Mouse (Mus musculus): ENCODE measurements around the gene Mei4. TPM values are rescaled to one million over a fixed set of nuclear protein-coding genes. Genes with fewer than 3 reads are reported as not detected.

The Mei4 gene
- 0.72 and 1.0 TPM in 2 replicates for polyA plus RNA-seq (2015; fragmentation: Nextera tagmentation; extraction: Ambion mirVana)

- peak; percentile 99 for ATAC-seq
- no peaks in the 10 kb centered on the region for H3K9me3 ChIP-seq (replicated peaks)
- no peak within 1 kb of the TSS for H3K27ac ChIP-seq
- H3K4me1 ChIP-seq: no peaks in the 10 kb centered on the region
- WGBS: 3% methylated on average over 32 of the region's 32 CpGs
- peak within 1 kb of the TSS; percentile 77 for H3K4me2 ChIP-seq
- peaks cover 4% of the 10 kb centered on the region; the same call in 1 of the 2 replicates for H3K27me3 ChIP-seq
- H3K4me3 ChIP-seq: peak within 1 kb of the TSS; percentile 56
- H3K9ac ChIP-seq: peak within 1 kb of the TSS; percentile 67
- no peaks in the 10 kb centered on the region for H3K36me3 ChIP-seq (ENCODE audit: poor library complexity, severe bottlenecking)
Measured at GRCm38 (mm10) chr9:81863181-81863887, at the start of gene Mei4. Gene Mei4, plus strand, starts transcription at chr9:81863670.

GRCm38 (mm10) chr9:81819715-81820373 lies 43.6 kb upstream of the Mei4 start:
- no peaks in the 10 kb centered on the region for H3K36me3 ChIP-seq (ENCODE audit: poor library complexity, severe bottlenecking)
- whole genome bisulfite sequencing: 91% methylated on average over 1 of the region's 1 CpGs

GRCm38 (mm10) chr9:81827560-81827959 lies 35.9 kb upstream of the Mei4 start:
- no peak overlapping the region for H3K9ac ChIP-seq
- H3K4me2 ChIP-seq: no peak overlapping the region
- H3K9me3 ChIP-seq (replicated peaks): no peaks in the 10 kb centered on the region
- no peak overlapping the region for H3K27ac ChIP-seq
- 87% methylated on average over 2 of the region's 2 CpGs for WGBS
- H3K36me3 ChIP-seq (ENCODE audit: poor library complexity, severe bottlenecking): no peaks in the 10 kb centered on the region
- no peaks in the 10 kb centered on the region for H3K27me3 ChIP-seq
- ATAC-seq: no peak
- no peaks in the 10 kb centered on the region for H3K4me1 ChIP-seq
- H3K4me3 ChIP-seq: no peak overlapping the region

More at GRCm38 (mm10) chr9:81819715-81820373, 43.6 kb upstream of the Mei4 start:
- Histone ChIP-seq H3K9ac (no peak overlapping the region), H3K27ac (no peak overlapping the region), H3K27me3 (no peaks in the 10 kb centered on the region), H3K4me2 (no peak overlapping the region), H3K4me3 (no peak overlapping the region), H3K4me1 (no peaks in the 10 kb centered on the region), H3K9me3 (replicated peaks) (no peaks in the 10 kb centered on the region)
- ATAC-seq: no peak

- Histone ChIP-seq H3K27me3 (no peaks in the 10 kb centered on the region), H3K27ac (no peak overlapping the region), H3K4me2 (no peak overlapping the region), H3K36me3 (ENCODE audit: poor library complexity, severe bottlenecking) (no peaks in the 10 kb centered on the region), H3K9me3 (replicated peaks) (no peaks in the 10 kb centered on the region), H3K9ac (no peak overlapping the region), H3K4me1 (no peaks in the 10 kb centered on the region), H3K4me3 (no peak overlapping the region)
- no peak for ATAC-seq
Measured at GRCm38 (mm10) chr9:81834056-81834455, 29.4 kb upstream of the Mei4 start.

GRCm38 (mm10) chr9:81858861-81859260 lies 4.6 kb upstream of the Mei4 start:
- WGBS: 27% methylated on average over 1 of the region's 1 CpGs
- ATAC-seq: no peak
- H3K4me1 ChIP-seq: 0 out of 2 replicates have a peak, but pooled peaks cover under 1% of the 10 kb centered on the region
- no peaks in the 10 kb centered on the region for H3K36me3 ChIP-seq (ENCODE audit: poor library complexity, severe bottlenecking)
- no peak overlapping the region for H3K27ac ChIP-seq
- H3K27me3 ChIP-seq: peaks cover 4% of the 10 kb centered on the region; the same call in 1 of the 2 replicates
- no peak overlapping the region for H3K9ac ChIP-seq
- H3K4me3 ChIP-seq: no peak overlapping the region
- H3K9me3 ChIP-seq (replicated peaks): no peaks in the 10 kb centered on the region
- no peak overlapping the region for H3K4me2 ChIP-seq

GRCm38 (mm10) chr9:81863888-81864234 lies 391 bp downstream of the Mei4 start:
- peak overlapping the region; percentile 56 for H3K4me3 ChIP-seq
- H3K4me1 ChIP-seq: no peaks in the 10 kb centered on the region
- 21% methylated on average over 13 of the region's 13 CpGs for WGBS
- ATAC-seq: no peak; the same call in 1 of the 2 replicates
- peak overlapping the region; percentile 77 for H3K4me2 ChIP-seq
- peak overlapping the region; percentile 67 for H3K9ac ChIP-seq
- no peaks in the 10 kb centered on the region for H3K9me3 ChIP-seq (replicated peaks)
- no peak overlapping the region for H3K27ac ChIP-seq
- H3K27me3 ChIP-seq: peaks cover 4% of the 10 kb centered on the region; the same call in 1 of the 2 replicates
- no peaks in the 10 kb centered on the region for H3K36me3 ChIP-seq (ENCODE audit: poor library complexity, severe bottlenecking)

GRCm38 (mm10) chr9:81866032-81866431 lies 2.6 kb downstream of the Mei4 start:
- no peak for ATAC-seq
- WGBS: 83% methylated on average over 2 of the region's 2 CpGs

GRCm38 (mm10) chr9:81921456-81921855 lies 58.0 kb downstream of the Mei4 start:
- H3K4me3 ChIP-seq: no peak overlapping the region
- H3K9me3 ChIP-seq (replicated peaks): no peaks in the 10 kb centered on the region
- no peak overlapping the region for H3K4me2 ChIP-seq
- no peaks in the 10 kb centered on the region for H3K4me1 ChIP-seq
- no peaks in the 10 kb centered on the region for H3K36me3 ChIP-seq (ENCODE audit: poor library complexity, severe bottlenecking)
- WGBS: 93% methylated on average over 1 of the region's 1 CpGs
- no peak overlapping the region for H3K9ac ChIP-seq
- no peak overlapping the region for H3K27ac ChIP-seq
- H3K27me3 ChIP-seq: no peaks in the 10 kb centered on the region
- ATAC-seq: no peak

More at GRCm38 (mm10) chr9:81866032-81866431, 2.6 kb downstream of the Mei4 start:
- no peaks in the 10 kb centered on the region for H3K9me3 ChIP-seq (replicated peaks)
- no peak overlapping the region for H3K27ac ChIP-seq
- H3K27me3 ChIP-seq: peaks cover 4% of the 10 kb centered on the region; the same call in 1 of the 2 replicates
- H3K9ac ChIP-seq: no peak overlapping the region
- H3K4me3 ChIP-seq: no peak overlapping the region
- no peaks in the 10 kb centered on the region for H3K4me1 ChIP-seq
- H3K36me3 ChIP-seq (ENCODE audit: poor library complexity, severe bottlenecking): no peaks in the 10 kb centered on the region
- H3K4me2 ChIP-seq: no peak overlapping the region

GRCm38 (mm10) chr9:81924744-81925143 lies 61.3 kb downstream of the Mei4 start:
- Histone ChIP-seq H3K4me3 (no peak overlapping the region), H3K4me1 (no peaks in the 10 kb centered on the region), H3K27me3 (no peaks in the 10 kb centered on the region), H3K36me3 (ENCODE audit: poor library complexity, severe bottlenecking) (no peaks in the 10 kb centered on the region), H3K9ac (no peak overlapping the region), H3K4me2 (no peak overlapping the region), H3K27ac (no peak overlapping the region), H3K9me3 (replicated peaks) (no peaks in the 10 kb centered on the region)
- ATAC-seq: no peak

GRCm38 (mm10) chr9:81940533-81940932 lies 77.1 kb downstream of the Mei4 start:
- Histone ChIP-seq H3K27ac (no peak overlapping the region), H3K4me1 (no peaks in the 10 kb centered on the region), H3K9me3 (replicated peaks) (no peaks in the 10 kb centered on the region), H3K4me3 (no peak overlapping the region), H3K27me3 (no peaks in the 10 kb centered on the region), H3K36me3 (ENCODE audit: poor library complexity, severe bottlenecking) (no peaks in the 10 kb centered on the region), H3K9ac (no peak overlapping the region), H3K4me2 (no peak overlapping the region)
- WGBS: 85% methylated on average over 4 of the region's 4 CpGs
- no peak for ATAC-seq

- no peak for ATAC-seq
- WGBS: 78% methylated on average over 6 of the region's 6 CpGs
Measured at GRCm38 (mm10) chr9:81945624-81946023, 82.2 kb downstream of the Mei4 start.

GRCm38 (mm10) chr9:81956858-81957257 lies 93.4 kb downstream of the Mei4 start:
- 88% methylated on average over 3 of the region's 3 CpGs for WGBS
- no peak for ATAC-seq
- Histone ChIP-seq H3K9me3 (replicated peaks) (no peaks in the 10 kb centered on the region), H3K9ac (no peak overlapping the region), H3K27ac (no peak overlapping the region), H3K4me1 (no peaks in the 10 kb centered on the region), H3K27me3 (no peaks in the 10 kb centered on the region), H3K4me3 (no peak overlapping the region), H3K36me3 (ENCODE audit: poor library complexity, severe bottlenecking) (no peaks in the 10 kb centered on the region), H3K4me2 (no peak overlapping the region)

More at GRCm38 (mm10) chr9:81945624-81946023, 82.2 kb downstream of the Mei4 start:
- H3K36me3 ChIP-seq (ENCODE audit: poor library complexity, severe bottlenecking): no peaks in the 10 kb centered on the region
- H3K9ac ChIP-seq: no peak overlapping the region
- H3K27me3 ChIP-seq: no peaks in the 10 kb centered on the region
- H3K4me3 ChIP-seq: no peak overlapping the region
- H3K27ac ChIP-seq: no peak overlapping the region
- no peak overlapping the region for H3K4me2 ChIP-seq
- H3K9me3 ChIP-seq (replicated peaks): no peaks in the 10 kb centered on the region
- H3K4me1 ChIP-seq: no peaks in the 10 kb centered on the region

All from forebrain, embryonic 13.5 days (tissue).